Mouse (Mus musculus): ENCODE results near the gene Anapc11.

- TF ChIP-seq CTCF (conservative IDR thresholded peaks at IDR 0.05; ENCODE audit: low read length), result no peak
- no peak for TF ChIP-seq POU5F1 (IDR thresholded peaks at IDR 0.05; ENCODE audit: borderline replicate concordance, low read length)
Measured at GRCm38 (mm10) chr11:120603545-120603944, 5.3 kb downstream of the Anapc11 start.

Data from E14TG2a.4 (cell line).